Mouse (Mus musculus): ENCODE data around the gene Gprc5b.

Gene Gprc5b

DNA sequence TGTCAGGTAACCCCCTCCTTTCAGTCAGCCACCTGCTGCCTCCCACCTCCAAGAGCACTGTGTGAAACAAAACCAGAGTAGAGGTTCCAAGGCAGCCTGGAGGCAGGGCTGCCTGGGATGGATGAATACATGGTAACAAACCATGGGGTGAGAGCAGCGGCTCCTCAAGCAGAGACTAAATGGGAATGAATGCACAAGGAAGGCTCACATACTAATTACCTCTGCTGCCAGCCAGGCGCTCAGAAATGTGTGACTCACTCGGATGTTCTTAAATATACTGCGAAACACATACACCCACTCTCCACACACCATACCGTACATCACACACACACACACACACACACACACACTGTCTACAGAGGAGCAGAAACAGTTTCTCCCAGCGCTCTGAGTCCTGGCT lies 4.7 kb downstream of the Gprc5b start:
- DNase-seq (ENCODE audit: low spot score) = no peak

DNA sequence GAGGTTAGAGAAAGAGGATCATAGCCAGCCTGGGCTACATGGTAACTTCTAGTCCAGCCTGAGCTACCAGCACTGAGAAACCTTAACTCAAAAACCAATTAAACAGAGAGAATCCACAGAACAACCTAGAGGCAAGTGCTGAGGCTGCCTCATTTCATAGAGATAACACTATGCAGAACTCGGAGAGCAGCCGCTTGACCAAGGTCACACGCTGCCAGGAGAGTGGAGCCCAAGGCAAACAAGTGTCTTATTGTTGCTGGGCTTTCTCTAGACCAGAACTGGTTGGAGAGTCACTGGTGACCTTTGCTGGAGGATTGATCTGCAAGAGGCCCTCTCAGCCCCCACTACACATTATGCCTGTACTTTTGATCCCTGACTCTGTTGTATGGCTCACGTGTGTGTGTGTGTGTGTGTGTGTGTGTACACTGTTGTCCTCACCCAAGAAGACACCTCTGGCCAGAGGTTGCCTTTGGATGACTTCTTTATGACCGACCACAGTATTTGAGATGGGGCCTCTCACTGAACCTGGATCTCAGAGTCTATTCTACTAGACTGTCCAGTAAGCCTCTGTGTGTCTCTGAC lies 5.6 kb downstream of the Gprc5b start:
- no peak for DNase-seq (ENCODE audit: low spot score)

DNA sequence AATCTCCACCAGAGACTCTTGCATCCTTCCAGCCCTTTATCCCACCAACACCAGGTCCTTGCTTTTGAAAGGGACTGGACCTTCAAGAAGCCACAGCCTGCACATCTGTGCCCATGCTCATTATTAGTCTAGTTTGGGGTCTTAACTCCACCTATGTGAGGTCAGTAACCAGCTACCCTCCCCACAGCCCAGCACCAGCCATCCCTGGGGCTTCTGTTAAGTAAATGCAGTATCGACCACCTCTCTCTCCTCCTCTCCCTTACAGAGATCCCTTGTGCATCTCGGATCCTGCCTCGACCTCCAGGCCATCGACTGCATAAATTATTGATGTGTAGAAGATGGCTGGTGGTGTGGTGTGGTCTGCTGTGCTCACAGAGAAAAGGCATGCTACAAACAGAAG lies 8.6 kb downstream of the Gprc5b start:
- DNase-seq (ENCODE audit: low spot score) = no peak

DNA sequence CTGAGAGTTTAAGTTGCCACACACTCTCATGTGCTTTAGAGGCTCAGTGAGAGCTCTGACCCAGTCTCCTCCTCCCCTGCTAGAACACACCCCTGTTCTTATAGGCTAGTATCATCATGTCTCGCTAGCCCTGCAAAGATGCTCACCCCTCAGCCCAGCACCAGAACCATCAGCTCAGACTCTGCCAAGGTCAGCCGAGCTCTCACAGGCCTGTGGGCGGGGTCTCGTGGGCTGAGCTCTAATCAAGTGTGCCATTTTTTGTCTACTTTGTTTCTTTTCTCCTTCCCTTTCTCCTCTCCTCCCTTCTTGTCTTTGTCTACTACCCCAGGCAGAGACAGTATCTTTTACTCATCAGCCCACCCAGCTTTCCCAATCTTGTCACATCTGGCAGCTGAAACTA lies 9.2 kb downstream of the Gprc5b start:
- no peak for DNase-seq (ENCODE audit: low spot score)

DNA sequence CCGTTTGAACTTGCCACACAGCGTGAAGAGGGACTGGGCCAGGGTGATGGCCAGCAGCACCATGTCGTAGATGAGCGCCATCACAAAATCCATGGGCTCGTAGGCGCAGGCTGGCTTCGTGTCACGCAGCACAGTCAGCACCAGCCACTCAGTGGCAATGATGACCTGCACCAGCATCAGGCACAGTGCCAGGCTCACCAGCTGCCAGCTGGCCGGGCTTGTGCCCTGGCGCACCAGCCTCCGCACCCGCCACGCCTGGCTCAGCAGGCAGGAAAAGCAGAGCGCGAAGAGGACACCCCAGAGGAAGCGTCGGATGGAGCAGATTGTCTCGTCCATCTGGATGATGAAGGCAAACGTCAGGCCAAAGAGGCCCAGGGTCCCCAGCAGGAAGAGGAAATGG lies 11.1 kb downstream of the Gprc5b start:
- DNase-seq (ENCODE audit: low spot score) = no peak

DNA sequence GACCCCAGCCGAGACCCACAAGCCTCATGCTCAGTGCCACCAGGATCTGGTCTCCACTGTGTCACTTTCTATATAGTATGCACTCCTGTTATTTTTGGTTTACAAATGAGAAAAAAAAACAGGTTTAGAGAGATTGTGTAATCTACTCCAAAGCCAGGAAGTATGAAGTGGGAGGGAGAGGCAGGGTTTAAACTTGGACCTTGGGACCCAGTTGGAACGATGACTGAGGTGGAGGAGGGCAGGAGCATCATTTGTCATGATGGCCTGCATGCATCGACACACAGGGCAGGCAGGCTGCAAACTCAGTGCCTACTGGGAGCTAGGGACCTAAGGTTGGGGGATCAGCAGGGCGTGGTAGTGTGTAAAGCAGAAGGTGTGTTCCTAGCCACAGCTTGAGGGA lies 12.4 kb downstream of the Gprc5b start:
- no peak for DNase-seq (ENCODE audit: low spot score)

DNA sequence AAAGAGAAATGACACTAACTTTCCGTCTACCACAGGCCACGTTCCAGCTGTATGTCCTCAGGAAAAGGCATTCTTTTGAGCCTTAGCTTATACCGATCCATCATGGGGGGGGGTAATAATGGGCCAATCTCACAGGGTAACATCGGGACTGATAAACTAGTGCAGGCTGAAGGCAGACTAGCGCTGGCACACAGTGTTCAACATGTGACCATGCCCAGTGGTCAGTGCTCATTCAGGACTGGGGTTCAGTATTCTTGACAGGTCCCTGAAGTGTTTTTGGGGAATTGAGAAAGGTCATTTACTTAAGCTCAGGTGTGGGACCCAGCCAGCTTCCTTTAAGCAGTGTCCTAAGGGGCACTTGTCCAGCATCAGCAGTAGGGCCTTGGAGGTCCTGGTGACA lies 13.2 kb downstream of the Gprc5b start:
- DNase-seq (ENCODE audit: low spot score) = no peak

DNA sequence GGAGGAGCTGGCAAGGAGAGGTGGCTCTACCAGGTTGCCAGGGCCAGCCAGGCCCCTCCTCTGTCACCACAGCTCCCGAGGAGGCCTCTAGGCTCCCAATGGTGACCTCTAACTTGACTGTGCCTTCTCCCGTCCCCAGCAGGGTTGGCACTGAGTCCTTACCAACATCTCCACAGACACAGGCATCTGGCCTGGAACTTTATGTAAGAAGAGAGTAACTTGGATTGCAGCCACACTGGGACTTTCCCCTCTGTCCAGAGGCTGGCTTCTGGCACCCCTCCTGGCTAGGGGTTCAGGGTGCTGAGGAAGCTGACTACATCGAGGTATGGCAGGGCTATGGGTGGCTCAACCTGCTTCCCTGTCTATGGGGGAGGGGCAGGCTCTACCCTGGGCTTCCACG lies 13.7 kb downstream of the Gprc5b start:
- no peak for DNase-seq (ENCODE audit: low spot score)

DNA sequence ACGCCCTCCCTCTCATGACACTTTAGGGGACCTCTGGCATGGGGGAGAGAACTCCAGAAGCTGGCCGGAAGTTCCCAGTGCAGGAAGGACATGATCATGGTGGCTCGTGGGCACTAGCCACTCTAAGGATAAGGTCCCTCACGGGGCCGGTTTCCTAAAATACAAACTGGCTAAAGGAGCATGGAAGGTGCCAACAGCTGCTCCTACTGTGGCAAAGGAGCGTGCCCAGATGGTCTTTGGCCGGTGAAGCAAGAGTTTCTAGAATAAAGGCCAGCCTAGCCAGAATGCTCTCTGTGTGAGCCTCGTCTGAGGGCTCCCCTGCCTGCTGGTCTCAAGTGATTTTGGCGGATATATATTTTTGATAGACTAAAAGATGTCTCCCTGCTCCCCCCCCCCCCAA lies 15.3 kb downstream of the Gprc5b start:
- no peak for DNase-seq (ENCODE audit: low spot score)

DNA sequence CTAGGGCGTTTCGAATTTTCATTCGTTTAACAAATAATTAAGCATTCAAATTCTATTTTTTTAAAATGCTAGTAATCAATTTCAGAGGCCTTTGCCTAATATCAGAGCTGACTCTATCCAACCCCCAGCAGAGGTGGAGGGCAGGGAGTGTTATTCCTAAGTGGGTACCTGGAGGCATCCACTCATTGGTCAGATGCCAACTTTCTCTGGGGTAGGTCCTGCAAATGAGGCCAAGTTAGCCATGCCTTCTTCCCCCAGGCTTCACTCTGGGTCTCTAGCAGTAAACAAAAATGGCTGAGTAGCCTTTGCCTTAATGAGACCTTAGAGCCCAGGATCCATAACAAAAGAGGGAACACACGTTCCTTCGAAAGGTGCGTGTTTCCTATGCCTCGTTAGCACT lies 15.9 kb downstream of the Gprc5b start:
- no peak for DNase-seq (ENCODE audit: low spot score)

DNA sequence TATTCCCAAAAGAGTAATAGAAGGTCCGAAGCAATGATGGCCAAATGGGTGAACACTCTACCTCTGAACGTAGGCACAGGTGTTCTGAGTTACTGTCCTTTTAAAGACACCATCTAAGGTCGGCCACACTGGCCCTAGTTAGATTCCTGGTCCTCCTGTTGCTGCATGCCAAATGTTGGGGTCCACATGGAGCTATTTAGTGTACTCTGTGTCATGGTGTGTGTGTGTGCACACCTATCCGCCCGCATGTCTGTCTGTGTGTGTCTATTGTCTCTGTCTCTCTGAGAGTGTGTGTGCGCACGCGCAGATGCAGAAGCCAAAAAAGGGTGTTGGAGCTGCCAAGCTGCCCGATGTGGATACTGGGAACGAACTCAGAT lies 17.9 kb downstream of the Gprc5b start:
- no peak for DNase-seq (ENCODE audit: low spot score)

DNA sequence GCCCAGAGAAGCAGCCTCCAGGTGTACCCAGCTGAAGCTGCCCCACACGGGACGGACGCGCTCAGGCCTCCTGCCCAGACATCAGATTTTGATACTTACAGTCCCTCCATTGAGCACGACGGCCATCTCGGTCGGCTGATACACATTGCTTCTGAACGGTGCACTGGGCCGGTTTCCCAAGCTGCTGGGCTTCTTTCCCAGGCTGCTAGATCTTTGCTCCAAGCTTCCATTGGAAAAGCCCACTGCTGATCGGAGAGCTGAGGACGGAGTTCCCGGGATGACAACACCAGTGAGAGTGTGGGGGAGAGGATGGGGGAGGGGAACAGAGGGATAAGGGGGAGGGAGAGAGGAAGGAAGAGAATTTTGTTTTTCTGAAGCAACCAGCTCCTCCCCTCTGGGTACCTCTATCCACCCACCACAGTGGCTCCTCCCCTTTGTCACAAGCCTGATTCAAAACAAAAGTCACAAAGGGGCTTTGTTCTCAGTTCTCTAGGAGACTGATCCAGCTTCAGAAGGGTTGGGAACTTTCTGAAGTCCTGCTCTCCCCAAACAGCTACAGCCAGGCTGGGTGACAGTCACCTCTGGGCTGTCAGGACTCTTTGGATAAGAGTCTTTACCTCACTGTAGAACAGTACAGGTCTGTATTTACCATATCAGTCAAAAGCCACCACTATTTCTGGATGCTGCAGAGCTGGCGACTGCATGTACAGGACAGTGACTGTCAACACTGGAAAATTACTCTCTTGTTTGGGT lies 18.4 kb downstream of the Gprc5b start:
- no peak for DNase-seq (ENCODE audit: low spot score)

DNA sequence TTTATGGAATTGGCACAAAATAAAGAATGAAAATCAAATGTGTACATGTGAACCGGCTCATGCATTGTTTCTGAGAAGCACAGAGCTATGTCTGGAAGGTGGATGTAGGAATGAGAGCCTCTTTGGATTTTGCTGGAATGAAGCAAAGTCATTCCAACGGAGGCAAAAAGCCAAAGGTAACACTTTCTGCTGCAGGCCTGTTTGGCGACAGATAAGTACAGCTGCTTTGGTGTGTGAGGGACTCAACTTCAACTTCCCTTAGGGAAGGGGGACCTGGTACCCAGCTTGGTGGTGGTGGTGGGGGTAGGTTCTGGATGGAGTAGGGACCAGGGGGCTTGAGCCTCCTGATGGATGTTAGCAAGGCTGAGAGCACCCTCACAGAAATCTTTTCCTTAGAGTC lies 19.2 kb downstream of the Gprc5b start:
- no peak for DNase-seq (ENCODE audit: low spot score)

DNA sequence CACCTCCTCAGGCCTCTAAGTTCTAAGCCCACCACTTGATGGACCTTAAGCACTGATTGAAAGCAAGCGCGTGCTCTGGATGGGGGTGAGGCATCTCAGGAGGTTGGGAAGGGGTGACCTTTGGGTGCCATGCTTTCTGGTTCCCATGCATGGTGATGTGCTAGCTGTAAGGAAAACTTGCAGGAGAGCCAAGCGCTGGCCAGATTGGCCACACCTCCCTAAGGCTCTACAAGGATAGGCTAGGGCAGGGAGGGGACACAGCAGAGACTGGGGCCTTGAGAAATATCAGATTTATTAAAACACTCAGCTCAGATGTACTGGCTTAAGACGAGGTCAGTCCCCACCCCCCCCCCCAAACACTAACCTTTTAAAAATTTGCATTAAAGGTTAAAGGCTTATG lies 21.6 kb downstream of the Gprc5b start:
- no peak for DNase-seq (ENCODE audit: low spot score)

DNA sequence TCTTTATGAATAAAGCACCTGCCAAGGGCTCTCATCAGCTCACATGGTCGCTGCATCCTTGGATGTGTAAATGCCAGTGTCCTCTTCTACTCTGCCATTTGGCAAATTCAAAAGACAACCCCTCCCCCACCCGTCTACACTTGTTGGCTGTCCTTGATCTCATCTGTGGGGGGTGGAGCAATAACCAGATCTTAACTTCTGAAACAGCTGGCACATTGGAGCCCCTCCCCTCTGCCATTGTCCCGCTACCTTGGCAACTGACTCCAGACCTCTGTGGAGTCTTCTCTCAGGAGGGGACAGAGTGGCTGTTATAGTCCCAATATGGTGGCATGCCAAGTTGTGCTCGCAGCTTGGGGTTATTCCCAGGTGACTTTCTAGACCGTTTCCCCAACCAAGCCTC lies 22.7 kb downstream of the Gprc5b start:
- DNase-seq (ENCODE audit: low spot score) = no peak

DNA sequence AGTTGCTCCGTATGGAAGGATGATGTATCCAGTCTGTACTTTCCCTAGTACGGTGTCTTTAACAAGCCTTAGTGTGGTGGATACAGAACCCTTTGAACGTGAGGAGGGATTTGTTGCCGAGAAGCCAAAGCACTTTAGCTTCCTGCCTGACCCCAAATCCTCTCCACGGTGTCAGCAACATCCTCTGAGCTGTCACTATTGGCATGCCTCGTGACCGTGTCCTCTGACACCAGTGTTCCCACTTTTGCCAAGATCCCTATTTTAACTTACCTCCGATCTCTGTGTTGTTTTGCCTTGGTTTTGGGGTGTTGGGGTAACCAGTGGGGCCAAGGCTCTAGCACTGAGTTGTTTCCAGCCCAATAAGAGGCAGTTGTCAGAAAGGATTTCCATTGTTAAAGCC lies 23.5 kb downstream of the Gprc5b start:
- no peak for DNase-seq (ENCODE audit: low spot score)

DNA sequence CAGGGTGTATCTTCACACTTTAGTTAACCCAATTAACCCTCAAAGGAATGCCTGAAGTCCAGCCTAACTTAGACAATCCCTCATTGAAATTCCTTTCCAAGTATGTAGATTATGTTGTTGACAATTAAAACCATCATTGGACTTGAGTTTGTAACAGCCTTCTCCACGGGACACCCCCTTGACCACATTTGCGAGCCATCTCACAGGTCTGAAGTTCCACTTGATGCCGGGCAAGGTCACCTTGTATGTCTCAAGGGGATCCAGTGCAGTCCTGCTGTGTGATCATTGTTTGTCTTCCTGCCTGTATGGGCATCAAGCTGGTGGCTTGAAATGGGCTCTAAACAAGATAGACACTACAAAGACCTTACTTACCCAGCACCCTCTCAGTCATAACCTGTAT lies 26.1 kb downstream of the Gprc5b start:
- DNase-seq (ENCODE audit: low spot score) = no peak

DNA sequence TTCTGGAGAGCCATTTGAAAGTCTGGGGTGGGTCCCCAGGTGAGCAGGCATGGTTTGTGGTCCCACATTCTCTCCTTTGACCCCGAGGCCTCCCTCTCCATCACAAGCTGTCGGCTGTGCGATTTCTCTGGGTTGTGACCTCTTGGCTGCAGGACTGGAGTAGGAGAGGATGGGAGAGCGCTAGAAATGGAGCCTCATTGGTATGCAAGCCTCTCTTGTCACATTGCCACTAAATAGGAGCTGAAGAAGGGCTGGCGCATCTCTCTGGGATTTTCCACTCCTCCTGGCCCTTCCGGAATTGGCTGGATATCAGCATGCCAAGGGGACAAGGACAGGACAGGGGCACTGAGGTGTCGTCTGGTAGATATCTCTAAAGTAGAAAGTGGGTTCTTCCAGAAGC lies 29.8 kb downstream of the Gprc5b start:
- DNase-seq (ENCODE audit: low spot score) = no peak

DNA sequence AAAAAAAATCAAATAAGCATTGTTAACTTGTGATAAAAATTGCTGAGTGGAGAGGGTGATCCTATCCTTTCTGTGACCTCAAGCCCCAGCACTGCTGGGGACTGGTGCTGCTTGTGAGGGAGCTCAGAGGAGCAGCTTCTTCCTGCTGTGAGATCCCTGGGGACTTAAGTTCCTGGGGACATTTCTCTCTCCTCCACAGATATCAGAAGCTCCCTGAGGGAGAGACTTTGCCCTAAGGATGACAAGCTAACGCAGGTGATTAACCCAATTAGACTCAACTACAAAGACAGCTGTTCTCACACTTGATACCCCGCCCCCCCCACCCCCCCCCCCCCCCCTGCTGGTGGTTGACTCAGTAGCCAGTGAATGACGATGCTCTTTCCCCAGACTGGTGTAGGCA lies 30.2 kb downstream of the Gprc5b start:
- no peak for DNase-seq (ENCODE audit: low spot score)

DNA sequence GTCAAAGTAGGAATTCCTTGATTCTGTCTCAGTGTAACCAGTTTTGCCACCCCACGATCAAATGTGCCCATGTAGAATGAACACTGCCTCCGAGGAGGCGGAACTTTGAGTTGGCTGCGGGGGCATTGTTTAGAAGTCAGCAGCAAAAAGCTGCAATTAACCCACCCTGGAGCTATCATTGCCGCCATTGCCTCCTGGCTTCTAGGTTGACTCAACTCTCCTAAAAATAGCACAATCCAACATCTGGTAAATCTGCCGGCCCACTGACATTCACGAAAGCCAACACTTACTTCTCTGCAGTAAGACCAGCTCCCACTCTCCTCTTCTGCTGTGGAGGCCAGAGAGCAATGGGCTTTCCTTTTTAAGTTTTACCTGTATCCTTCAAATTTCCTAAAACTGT lies 35.8 kb downstream of the Gprc5b start:
- DNase-seq (ENCODE audit: low spot score) = no peak

DNA sequence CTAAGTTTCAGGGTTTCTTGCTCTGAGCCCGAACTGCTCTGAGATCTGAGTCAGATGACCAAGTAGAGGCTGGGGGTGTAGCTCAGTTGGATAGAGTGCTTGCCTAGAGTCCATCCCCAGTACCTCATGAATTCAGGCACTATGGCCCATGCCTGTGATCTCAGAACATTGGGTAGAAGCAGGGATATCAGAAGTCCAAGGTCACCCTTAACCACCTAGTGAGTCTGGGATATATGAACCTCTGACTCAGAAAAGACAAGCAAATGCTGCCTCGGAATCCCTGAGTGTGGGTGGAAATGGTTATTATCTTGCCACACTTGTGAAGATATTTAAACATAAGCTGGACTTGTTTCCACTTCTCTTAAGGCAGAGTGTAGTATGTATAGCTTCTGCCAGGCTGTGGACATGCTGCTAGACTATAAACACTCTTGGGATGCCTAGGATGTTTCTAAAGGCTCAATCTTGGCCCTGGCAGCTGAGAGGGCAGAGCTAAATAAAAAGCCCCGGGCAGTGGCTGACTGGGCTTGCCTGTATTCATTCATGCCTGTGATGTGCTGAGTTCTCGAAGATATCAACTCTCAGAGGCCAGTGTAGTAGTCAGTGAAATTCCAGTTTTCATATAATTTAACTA lies 38.3 kb downstream of the Gprc5b start:
- DNase-seq (ENCODE audit: low spot score) = no peak

DNA sequence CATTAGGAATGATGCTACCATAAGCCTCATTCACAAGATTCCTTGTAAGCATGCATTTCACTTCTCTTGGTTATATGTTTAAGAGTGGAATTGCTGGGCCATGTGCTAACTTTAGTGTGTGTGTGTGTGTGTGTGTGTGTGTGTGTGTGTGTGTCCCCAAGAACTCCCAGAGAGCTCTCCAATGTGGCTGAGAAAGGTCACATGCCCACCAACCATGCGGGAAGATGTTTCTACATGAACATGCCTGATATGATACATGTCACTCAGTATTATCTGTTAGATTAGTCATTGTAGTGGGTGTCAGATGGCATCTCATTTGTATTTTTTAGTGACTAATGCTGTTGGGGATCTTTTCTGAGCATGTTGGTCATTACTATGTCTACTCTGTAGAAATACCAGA lies 40.0 kb downstream of the Gprc5b start:
- no peak for DNase-seq (ENCODE audit: low spot score)

DNA sequence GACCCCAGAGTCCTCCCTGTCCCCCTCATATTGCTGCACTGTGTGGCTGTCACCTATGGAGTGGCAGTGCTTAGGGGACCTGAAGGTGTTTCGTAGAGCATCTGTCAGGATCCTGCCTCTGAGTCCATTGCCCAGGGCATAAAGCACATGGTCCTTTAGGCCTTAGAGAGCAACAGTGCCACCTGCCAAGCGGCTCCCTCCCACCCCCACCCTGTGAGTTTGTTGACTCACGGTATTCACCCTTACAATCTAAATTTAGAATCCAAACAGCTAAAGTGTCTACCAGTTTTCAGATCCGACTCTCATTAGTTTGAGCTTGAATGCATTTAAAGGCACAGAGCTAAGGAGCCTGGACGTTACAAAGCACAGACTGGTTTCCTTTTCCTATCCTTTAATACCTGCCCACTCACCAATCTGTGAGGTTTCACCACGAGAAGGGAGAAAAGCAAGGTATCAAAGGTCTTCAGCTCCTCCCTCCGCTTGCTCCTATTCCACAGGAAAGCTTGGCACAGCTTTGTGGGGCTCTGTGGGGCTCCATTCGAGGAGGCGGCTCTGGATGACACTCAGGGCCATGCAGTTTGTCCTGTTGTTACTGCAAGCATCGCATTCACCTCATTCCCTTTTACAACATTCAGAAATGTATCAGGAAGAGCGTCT lies 41.3 kb downstream of the Gprc5b start:
- DNase-seq (ENCODE audit: low spot score) = no peak
